Mouse (Mus musculus): ENCODE results near the gene Nrg4. TPM values are rescaled to one million over a fixed set of nuclear protein-coding genes. Genes with fewer than 3 reads are reported as not detected.
"Not testable (repeated sequence)": the region's sequence is repeated elsewhere in the genome, so short reads cannot be mapped to it uniquely, and the experiment has no call there.

Nrg4 gene
- total and polyA plus RNA-seq, 3 experiments: 0.81 to 1.7 (median 1.2) TPM

- Histone ChIP-seq H3K9me3 (replicated peaks; ENCODE audit: low read length) (no peaks in the 10 kb centered on the region), H3K36me3 (replicated peaks in 1 of 2; ENCODE audit: control insufficient read depth in 1 of 2, insufficient read depth in 1 of 2, low read length in 1 of 2) (no peaks in the 10 kb centered on the region), H3K27ac (ENCODE audit: insufficient read depth, low read depth) (no peak overlapping the region), H3K4me1 (ENCODE audit: control insufficient read depth in 1 of 2, insufficient read depth in 2 of 2) (peaks cover 2 to 4% of the 10 kb centered on the region in 2 experiments; a peak in 3 of 4 replicates), H3K9ac (ENCODE audit: insufficient read depth, low read depth) (no peak overlapping the region), H3K4me2 (ENCODE audit: insufficient read depth, low read depth, poor library complexity, severe bottlenecking) (no peak overlapping the region), H3K27me3 (replicated peaks) (peaks cover 2% of the 10 kb centered on the region), H3K79me2 (replicated peaks; ENCODE audit: control insufficient read depth, extremely low read depth, insufficient read depth, poor library complexity, severe bottlenecking) (no peaks in the 10 kb centered on the region), H3K4me3 (replicated peaks in 1 of 3; ENCODE audit: low read depth in 2 of 3, low read length in 2 of 3, poor library complexity in 1 of 3) (no peak overlapping the region)
- in situ Hi-C loops (cut with MboI; ENCODE audit: low pct_ligation_motif_present, low pct_unique_long_range_greater_than_20kb, low sequenced_read_pairs): no loop called here
- no peak for DNase-seq (ENCODE audit: extremely low read depth)
- no peak for TF ChIP-seq GABPA (IDR thresholded peaks at IDR 0.05; ENCODE audit: insufficient replicate concordance, low read depth, low read length)
- no peak for TF ChIP-seq CTCF (conservative IDR thresholded peaks at IDR 0.05 in 1 of 2, IDR thresholded peaks at IDR 0.05 in 1 of 2; ENCODE audit: low read depth in 2 of 2, low read length in 2 of 2)
- no peak for TF ChIP-seq EP300 (IDR thresholded peaks at IDR 0.05; ENCODE audit: low read length)
- TF ChIP-seq SMC3 (IDR thresholded peaks at IDR 0.05; ENCODE audit: low read depth, low read length): no peak
- TF ChIP-seq TCF12 (IDR thresholded peaks at IDR 0.05; ENCODE audit: low read depth, low read length): no peak
- TF ChIP-seq JUN (IDR thresholded peaks at IDR 0.05; ENCODE audit: insufficient read depth, low read depth, low read length): no peak
- no peak for TF ChIP-seq TBP (conservative IDR thresholded peaks at IDR 0.05; ENCODE audit: low read depth, low read length)
- no peak for TF ChIP-seq SIN3A (IDR thresholded peaks at IDR 0.05; ENCODE audit: low read length)
- no peak for TF ChIP-seq RAD21 (IDR thresholded peaks at IDR 0.05; ENCODE audit: low read depth, low read length)
- no peak for TF ChIP-seq USF1 (IDR thresholded peaks at IDR 0.05; ENCODE audit: low read depth, low read length)
- no peak for TF ChIP-seq MAFK (IDR thresholded peaks at IDR 0.05; ENCODE audit: insufficient replicate concordance, low read length)
- TF ChIP-seq POLR2AphosphoS2 (IDR thresholded peaks at IDR 0.05; ENCODE audit: low read depth, low read length): no peak
- TF ChIP-seq ZNF384 (IDR thresholded peaks at IDR 0.05; ENCODE audit: low read depth, low read length): no peak
- TF ChIP-seq MXI1 (IDR thresholded peaks at IDR 0.05; ENCODE audit: low read depth, low read length): no peak
- TF ChIP-seq NELFE (IDR thresholded peaks at IDR 0.05; ENCODE audit: low read depth, low read length): no peak
- TF ChIP-seq MEF2A (IDR thresholded peaks at IDR 0.05; ENCODE audit: borderline replicate concordance, low read depth, low read length): no peak
- no peak for TF ChIP-seq IRF4 (IDR thresholded peaks at IDR 0.05; ENCODE audit: low read depth, low read length)
- TF ChIP-seq NRF1 (IDR thresholded peaks at IDR 0.05; ENCODE audit: low read depth, low read length): no peak
- TF ChIP-seq PAX5 (IDR thresholded peaks at IDR 0.05; ENCODE audit: low read length): no peak
- dilution Hi-C loops (cut with MboI; ENCODE audit: extremely low pct_ligation_motif_present, extremely low pct_unique_long_range_greater_than_20kb, low sequenced_read_pairs): no loop called here
These were observed 80.2 kb downstream of the Nrg4 start for GRCm38 (mm10) chr9:55246440-55246839.

GRCm38 (mm10) chr9:55245057-55245750 is 81.4 kb downstream of the Nrg4 start:
- DNase-seq (ENCODE audit: extremely low read depth); H3K4me3 ChIP-seq (replicated peaks in 1 of 3; ENCODE audit: low read depth in 2 of 3, low read length in 2 of 3, poor library complexity in 1 of 3); H3K4me1 ChIP-seq (ENCODE audit: control insufficient read depth in 1 of 2, insufficient read depth in 2 of 2); H3K79me2 ChIP-seq (replicated peaks; ENCODE audit: control insufficient read depth, extremely low read depth, insufficient read depth, poor library complexity, severe bottlenecking); H3K36me3 ChIP-seq (replicated peaks in 1 of 2; ENCODE audit: control insufficient read depth in 1 of 2, insufficient read depth in 1 of 2, low read length in 1 of 2); H3K9ac ChIP-seq (ENCODE audit: insufficient read depth, low read depth); H3K4me2 ChIP-seq (ENCODE audit: insufficient read depth, low read depth, poor library complexity, severe bottlenecking); H3K27ac ChIP-seq (ENCODE audit: insufficient read depth, low read depth); H3K9me3 ChIP-seq (replicated peaks; ENCODE audit: low read length); dilution Hi-C loops (cut with MboI; ENCODE audit: extremely low pct_ligation_motif_present, extremely low pct_unique_long_range_greater_than_20kb, low sequenced_read_pairs); H3K27me3 ChIP-seq (replicated peaks); in situ Hi-C loops (cut with MboI; ENCODE audit: low pct_ligation_motif_present, low pct_unique_long_range_greater_than_20kb, low sequenced_read_pairs): not testable (repeated sequence)
